Mouse (Mus musculus) lung, adult 2 months (tissue): ENCODE measurements around the gene Arfgef2.
A peak's percentile ranks its signal among the peaks of the same experiment; 100 is the strongest.

Source experiments
- CTCF ChIP-seq: fragments of 200-500 bp; IDR thresholded peaks from 2 replicates; pipeline ENCODE4 v1.5.1; 2011; ENCODE audit warnings: mild to moderate bottlenecking, low read length, control low read depth; ENCODE audit not compliant: insufficient read depth
- POLR2A ChIP-seq: fragments of 200-500 bp; IDR thresholded peaks from 2 replicates; pipeline ENCODE4 v1.6.1; 2011; ENCODE audit warnings: low read depth, mild to moderate bottlenecking, control low read depth, low read length, borderline replicate concordance; ENCODE audit errors: extremely low read depth

DNA sequence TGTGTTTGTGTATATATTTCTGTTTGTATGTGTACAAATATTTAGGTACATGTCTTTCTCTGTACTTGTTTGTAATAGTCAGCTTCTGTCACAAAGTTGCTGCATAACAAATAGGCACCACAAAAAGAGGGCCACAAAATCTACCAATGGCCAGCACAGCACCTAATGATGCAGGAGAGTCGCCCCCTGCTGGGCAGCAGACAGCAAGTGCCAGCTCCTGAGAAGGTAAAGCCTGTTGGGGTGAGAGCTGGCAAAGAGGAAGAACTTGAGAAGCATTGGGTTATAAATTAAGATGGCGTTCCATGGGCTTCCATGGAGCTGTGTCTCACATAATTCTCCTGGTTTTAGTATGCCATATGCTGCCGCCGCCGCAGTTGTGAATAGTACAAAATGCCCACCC lies 13.7 kb upstream of the Arfgef2 start:
- TF ChIP-seq CTCF, result peak; percentile 32
- no peak for TF ChIP-seq POLR2A
